Mouse (Mus musculus) myocyte (in vitro differentiated cells): ENCODE measurements around the gene Dock7.

Experiments used
- CEBPB ChIP-seq: IDR thresholded peaks from 2 replicates; pipeline ENCODE4 v1.6.1; 2011; ENCODE audit warnings: mild to moderate bottlenecking, moderate library complexity; ENCODE audit not compliant: poor library complexity, insufficient read depth, severe bottlenecking
- E2F4 ChIP-seq: IDR thresholded peaks from one replicate; pipeline ENCODE4 v1.6.1; 2011; ENCODE audit warnings: mild to moderate bottlenecking, control low read depth, moderate library complexity; ENCODE audit not compliant: insufficient read depth
- MAX ChIP-seq: IDR thresholded peaks from one replicate; pipeline ENCODE4 v1.6.1; 2011; ENCODE audit warnings: low read depth, mild to moderate bottlenecking, control low read depth
- MYOG ChIP-seq, 3 experiments: IDR thresholded peaks; one replicate each; pipeline ENCODE4 v1.6.1; 2011; ENCODE audit warnings: control low read depth in 2 of 3, low read depth in 2 of 3, mild to moderate bottlenecking in 2 of 3; ENCODE audit not compliant: insufficient read length in 2 of 3, control insufficient read depth in 1 of 3, insufficient read depth in 1 of 3
- POLR2A ChIP-seq: IDR thresholded peaks from one replicate; pipeline ENCODE4 v1.6.1; 2011; ENCODE audit warnings: low read depth, mild to moderate bottlenecking, control low read depth, moderate library complexity; ENCODE audit not compliant: insufficient read length
- POLR2AphosphoS2 ChIP-seq: IDR thresholded peaks from one replicate; pipeline ENCODE4 v1.6.1; 2011; ENCODE audit warnings: low read depth, control low read depth; ENCODE audit not compliant: insufficient read length
- TCF12 ChIP-seq: IDR thresholded peaks from one replicate; pipeline ENCODE4 v1.6.1; 2011; ENCODE audit warnings: mild to moderate bottlenecking, control low read depth; ENCODE audit not compliant: poor library complexity, insufficient read depth, severe bottlenecking
- TCF3 ChIP-seq: IDR thresholded peaks from one replicate; pipeline ENCODE4 v1.6.1; 2011; ENCODE audit warnings: low read depth, control low read depth; ENCODE audit not compliant: insufficient read length
- USF1 ChIP-seq: IDR thresholded peaks from one replicate; pipeline ENCODE4 v1.6.1; 2011; ENCODE audit warnings: low read depth, mild to moderate bottlenecking, control low read depth, moderate library complexity

GRCm38 (mm10) chr4:98975741-98976140 is 145.0 kb downstream of the Dock7 start:
- TF ChIP-seq MAX (no peak), POLR2A (no peak), MYOG (IDR thresholded peaks at IDR 0.05; ENCODE audit: control insufficient read depth in 1 of 3, insufficient read depth in 1 of 3, insufficient read length in 2 of 3, low read depth in 2 of 3) (no peak), USF1 (no peak), CEBPB (no peak), TCF12 (no peak), TCF3 (no peak), E2F4 (no peak), POLR2AphosphoS2 (no peak)
